Mouse (Mus musculus): ENCODE data around the gene Gpr162.

- TF ChIP-seq POLR2A (IDR thresholded peaks at IDR 0.05; ENCODE audit: insufficient read depth, low read length) (no peak), EP300 (IDR thresholded peaks at IDR 0.05; ENCODE audit: insufficient read depth, low read depth, low read length) (no peak)
These were observed 45.8 kb downstream of the Gpr162 start for GRCm38 (mm10) chr6:124817971-124818370.

All from ES-Bruce4 (cell line).